Mouse (Mus musculus): ENCODE measurements around the gene Foxd3.

- TF ChIP-seq CTCF (IDR thresholded peaks at IDR 0.05; ENCODE audit: low read depth, low read length) (no peak), POLR2A (IDR thresholded peaks at IDR 0.05; ENCODE audit: insufficient read depth, low read length) (no peak)
These were observed 29.9 kb upstream of the Foxd3 start for GRCm38 (mm10) chr4:99626047-99626844.

Measured in ES-Bruce4 (cell line).